Mouse (Mus musculus) left cerebral cortex, adult 18-20 months (tissue): Measurements from ENCODE around the gene Popdc3. TPM values are rescaled to one million over a fixed set of nuclear protein-coding genes. Genes with fewer than 3 reads are reported as not detected.

Experiments used
- total RNA-seq, 2 experiments: library from RNA; stranded (reverse); gene quantifications; 2 replicates each; pipeline ENCODE4 v1.2.3; 2021

Gene Popdc3
- total RNA-seq, 2 experiments from 2014 or later, result 0.89 to 1.2 TPM

Other genes with a start within 250 kb of the Popdc3 start
- 1 to 10 TPM; 7.7 to 8.6 TPM for gene Prep, start 110.9 kb upstream of the Popdc3 start, total RNA-seq
- under 1 TPM; 0.47 to 0.63 TPM for gene Bves, start 157.7 kb downstream of the Popdc3 start, total RNA-seq